Mouse (Mus musculus): ENCODE measurements around the gene Plscr2. TPM values are rescaled to one million over a fixed set of nuclear protein-coding genes. Genes with fewer than 3 reads are reported as not detected.
"Not testable (repeated sequence)": the region's sequence is repeated elsewhere in the genome, so short reads cannot be mapped to it uniquely, and the experiment has no call there.

The Plscr2 gene
- polyA plus RNA-seq, 1 experiment = 3.3 TPM

DNA sequence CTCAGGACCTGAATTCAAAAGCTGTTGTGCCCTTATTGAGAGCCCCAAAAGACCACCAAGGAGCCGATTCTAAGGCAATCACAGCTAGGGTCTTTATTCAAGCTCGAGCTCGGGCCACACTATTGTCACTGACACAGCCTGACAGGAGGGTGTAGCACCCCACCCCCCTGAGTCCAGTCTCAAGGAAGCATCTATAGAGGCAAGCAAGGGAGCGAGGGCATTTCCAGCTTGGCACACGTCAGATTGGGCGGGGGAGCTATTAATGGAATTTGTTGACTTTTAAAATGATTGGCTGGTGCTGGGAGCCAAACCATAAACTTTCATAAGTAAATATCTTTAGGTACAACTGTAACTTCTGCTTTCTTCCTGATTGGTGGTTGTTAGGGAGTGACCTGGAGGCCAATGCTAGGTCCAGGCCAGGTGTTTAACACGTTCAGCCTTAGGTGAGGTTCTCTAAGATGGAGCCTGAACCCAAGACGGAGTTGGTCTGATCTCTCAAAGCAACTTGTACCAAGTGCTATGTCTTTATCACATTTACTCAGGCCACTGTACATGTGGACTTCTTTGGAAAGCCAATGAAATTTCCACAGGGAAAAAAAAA, 30.3 kb downstream of the Plscr2 start:
- H3K27me3 ChIP-seq (ENCODE audit: control insufficient read depth, insufficient read depth, low read length) = no peaks in the 10 kb centered on the region
- 96% methylated on average over 8 of the region's 8 CpGs for WGBS
- no peak overlapping the region for H3K27ac ChIP-seq (ENCODE audit: control insufficient read depth, insufficient read depth, low read length)
- DNase-seq = no peak
- H3K4me3 ChIP-seq (ENCODE audit: control insufficient read depth, insufficient read depth, low read length) = no peak overlapping the region
- no peaks in the 10 kb centered on the region for H3K36me3 ChIP-seq (ENCODE audit: control insufficient read depth, insufficient read depth, low read length)
- H3K4me1 ChIP-seq (replicated peaks; ENCODE audit: control insufficient read depth, insufficient read depth, low read length) = no peaks in the 10 kb centered on the region
- no peak for TF ChIP-seq CTCF (IDR thresholded peaks at IDR 0.05; ENCODE audit: borderline replicate concordance, control insufficient read depth, extremely low read depth, insufficient read depth, low read length, poor library complexity)
- no peak for TF ChIP-seq POLR2A (IDR thresholded peaks at IDR 0.05; ENCODE audit: control insufficient read depth, extremely low read depth, insufficient read depth, low read length, poor library complexity)

DNA sequence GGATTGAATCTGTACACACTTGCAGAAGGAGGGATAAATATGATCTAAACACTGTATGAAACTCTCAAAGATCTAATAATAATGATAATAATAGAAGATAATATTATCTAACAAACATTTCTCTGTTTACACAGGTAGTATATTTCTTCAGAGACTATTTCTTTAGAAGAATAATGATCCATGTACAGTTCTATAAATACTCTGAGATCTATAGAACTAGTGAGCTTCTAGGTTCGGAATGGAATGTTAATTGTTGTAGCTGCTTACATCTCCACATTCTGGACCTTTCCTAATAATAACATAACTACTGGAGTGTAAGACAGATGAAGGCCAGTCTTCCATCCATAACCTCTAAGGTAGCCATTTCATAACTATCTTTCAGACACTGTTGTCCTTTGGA, 33.7 kb downstream of the Plscr2 start, which contains the start of gene 1700057G04Rik:
1700057G04Rik (plus strand) TSS at position 301 of the 400 bp plus-strand sequence.
- Histone ChIP-seq H3K27me3 (ENCODE audit: control insufficient read depth, insufficient read depth, low read length) (no peaks in the 10 kb centered on the region), H3K4me1 (replicated peaks; ENCODE audit: control insufficient read depth, insufficient read depth, low read length) (no peaks in the 10 kb centered on the region), H3K27ac (ENCODE audit: control insufficient read depth, insufficient read depth, low read length) (no peak within 1 kb of the TSS), H3K36me3 (ENCODE audit: control insufficient read depth, insufficient read depth, low read length) (no peaks in the 10 kb centered on the region), H3K4me3 (ENCODE audit: control insufficient read depth, insufficient read depth, low read length) (no peak within 1 kb of the TSS)
- no peak for DNase-seq
- TF ChIP-seq CTCF (IDR thresholded peaks at IDR 0.05; ENCODE audit: borderline replicate concordance, control insufficient read depth, extremely low read depth, insufficient read depth, low read length, poor library complexity) = no peak
- TF ChIP-seq POLR2A (IDR thresholded peaks at IDR 0.05; ENCODE audit: control insufficient read depth, extremely low read depth, insufficient read depth, low read length, poor library complexity) = no peak
- 100% methylated on average over 1 of the region's 1 CpGs for WGBS

- Histone ChIP-seq H3K4me1 (replicated peaks; ENCODE audit: control insufficient read depth, insufficient read depth, low read length) (no peaks in the 10 kb centered on the region), H3K27me3 (ENCODE audit: control insufficient read depth, insufficient read depth, low read length) (no peaks in the 10 kb centered on the region), H3K27ac (ENCODE audit: control insufficient read depth, insufficient read depth, low read length) (no peak overlapping the region), H3K4me3 (ENCODE audit: control insufficient read depth, insufficient read depth, low read length) (no peak overlapping the region), H3K36me3 (ENCODE audit: control insufficient read depth, insufficient read depth, low read length) (no peaks in the 10 kb centered on the region)
- no peak for DNase-seq
- no peak for TF ChIP-seq CTCF (IDR thresholded peaks at IDR 0.05; ENCODE audit: borderline replicate concordance, control insufficient read depth, extremely low read depth, insufficient read depth, low read length, poor library complexity)
- TF ChIP-seq POLR2A (IDR thresholded peaks at IDR 0.05; ENCODE audit: control insufficient read depth, extremely low read depth, insufficient read depth, low read length, poor library complexity) = no peak
- WGBS = 94% methylated on average over 3 of the region's 3 CpGs
Observed at GRCm38 (mm10) chr9:92316791-92317190, 41.4 kb downstream of the Plscr2 start.

DNA sequence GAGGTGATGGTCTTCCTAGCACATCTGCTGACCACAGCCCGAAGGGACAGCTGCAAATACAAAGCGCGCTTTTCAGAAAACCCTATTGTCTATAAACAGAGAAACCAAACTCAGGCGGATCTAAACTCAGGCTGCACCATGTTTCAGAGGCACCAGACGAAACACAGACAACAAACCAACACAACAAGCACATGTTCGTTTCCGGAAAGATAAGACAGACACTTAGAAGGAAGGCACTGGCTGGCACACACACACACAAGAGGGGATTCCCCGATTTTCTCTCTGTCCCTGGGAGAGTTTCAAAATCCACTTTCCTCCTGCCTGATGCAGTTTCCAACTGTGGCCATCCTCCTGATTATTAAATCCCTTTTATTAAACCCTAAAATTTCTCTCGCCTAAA, 50.5 kb downstream of the Plscr2 start:
- H3K27ac ChIP-seq (ENCODE audit: control insufficient read depth, insufficient read depth, low read length) = not testable (repeated sequence)

DNA sequence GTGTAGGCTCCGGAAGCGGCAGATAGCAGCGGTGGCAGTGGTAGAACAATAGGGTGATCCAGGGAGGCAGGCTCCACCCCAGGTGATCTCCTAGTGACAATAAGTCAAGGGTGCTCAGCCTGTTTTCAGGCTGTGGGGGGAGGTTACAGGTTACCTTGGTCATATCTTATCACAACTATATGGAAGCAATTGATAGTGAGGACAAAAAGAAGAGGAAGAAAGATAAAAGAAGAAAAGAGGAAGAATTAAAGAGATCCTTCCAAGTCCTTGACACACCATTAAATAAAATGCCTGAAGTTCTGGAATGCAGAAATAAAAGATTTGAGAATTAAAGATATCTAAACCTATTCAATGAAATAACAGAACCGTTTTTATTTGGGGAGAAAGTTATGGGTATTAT, 51.4 kb downstream of the Plscr2 start:
- Histone ChIP-seq H3K27ac (ENCODE audit: control insufficient read depth, insufficient read depth, low read length) (no peak overlapping the region), H3K4me1 (replicated peaks; ENCODE audit: control insufficient read depth, insufficient read depth, low read length) (no peaks in the 10 kb centered on the region), H3K4me3 (ENCODE audit: control insufficient read depth, insufficient read depth, low read length) (no peak overlapping the region), H3K36me3 (ENCODE audit: control insufficient read depth, insufficient read depth, low read length) (no peaks in the 10 kb centered on the region), H3K27me3 (ENCODE audit: control insufficient read depth, insufficient read depth, low read length) (no peaks in the 10 kb centered on the region)
- no peak for DNase-seq
- TF ChIP-seq POLR2A (IDR thresholded peaks at IDR 0.05; ENCODE audit: control insufficient read depth, extremely low read depth, insufficient read depth, low read length, poor library complexity) (no peak), CTCF (IDR thresholded peaks at IDR 0.05; ENCODE audit: borderline replicate concordance, control insufficient read depth, extremely low read depth, insufficient read depth, low read length, poor library complexity) (no peak)
- WGBS = 96% methylated on average over 4 of the region's 4 CpGs

More for the DNA sequence above, 50.5 kb downstream of the Plscr2 start:
- not testable (repeated sequence) for DNase-seq; H3K4me3 ChIP-seq (ENCODE audit: control insufficient read depth, insufficient read depth, low read length); H3K36me3 ChIP-seq (ENCODE audit: control insufficient read depth, insufficient read depth, low read length); H3K27me3 ChIP-seq (ENCODE audit: control insufficient read depth, insufficient read depth, low read length); H3K4me1 ChIP-seq (replicated peaks; ENCODE audit: control insufficient read depth, insufficient read depth, low read length)
- 90% methylated on average over 9 of the region's 9 CpGs for WGBS

DNA sequence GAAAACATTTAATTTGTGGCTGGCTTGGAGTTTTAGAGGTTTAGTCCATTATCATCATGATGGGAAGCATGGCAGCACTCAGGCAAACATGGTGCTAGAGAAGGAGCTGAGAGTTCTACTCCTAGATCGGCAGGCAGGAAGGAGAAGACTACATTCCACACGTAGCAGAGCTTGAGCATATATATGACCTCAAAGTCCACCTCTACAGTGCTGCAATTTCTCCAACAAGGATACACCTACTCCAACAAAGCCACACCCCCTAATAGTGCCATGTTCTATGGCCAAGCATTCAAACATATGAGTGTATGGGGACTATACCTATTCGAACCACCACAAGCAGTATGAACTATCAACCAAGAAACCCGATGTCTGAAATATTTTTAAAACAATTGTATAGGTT, 56.0 kb downstream of the Plscr2 start:
- H3K27ac ChIP-seq (ENCODE audit: control insufficient read depth, insufficient read depth, low read length) = no peak overlapping the region
- no peaks in the 10 kb centered on the region for H3K4me1 ChIP-seq (replicated peaks; ENCODE audit: control insufficient read depth, insufficient read depth, low read length)
- WGBS = 96% methylated on average over 4 of the region's 4 CpGs

GRCm38 (mm10) chr9:92334845-92335244, 59.4 kb downstream of the Plscr2 start:
- DNase-seq = no peak
- no peaks in the 10 kb centered on the region for H3K4me1 ChIP-seq (replicated peaks; ENCODE audit: control insufficient read depth, insufficient read depth, low read length)

More for the DNA sequence above, 56.0 kb downstream of the Plscr2 start:
- H3K4me3 ChIP-seq (ENCODE audit: control insufficient read depth, insufficient read depth, low read length) = no peak overlapping the region
- DNase-seq = no peak
- TF ChIP-seq POLR2A (IDR thresholded peaks at IDR 0.05; ENCODE audit: control insufficient read depth, extremely low read depth, insufficient read depth, low read length, poor library complexity) = no peak
- TF ChIP-seq CTCF (IDR thresholded peaks at IDR 0.05; ENCODE audit: borderline replicate concordance, control insufficient read depth, extremely low read depth, insufficient read depth, low read length, poor library complexity) = no peak
- no peaks in the 10 kb centered on the region for H3K36me3 ChIP-seq (ENCODE audit: control insufficient read depth, insufficient read depth, low read length)
- no peaks in the 10 kb centered on the region for H3K27me3 ChIP-seq (ENCODE audit: control insufficient read depth, insufficient read depth, low read length)

More at GRCm38 (mm10) chr9:92334845-92335244, 59.4 kb downstream of the Plscr2 start:
- H3K27me3 ChIP-seq (ENCODE audit: control insufficient read depth, insufficient read depth, low read length) = no peaks in the 10 kb centered on the region
- H3K4me3 ChIP-seq (ENCODE audit: control insufficient read depth, insufficient read depth, low read length) = no peak overlapping the region
- 97% methylated on average over 10 of the region's 10 CpGs for WGBS
- H3K27ac ChIP-seq (ENCODE audit: control insufficient read depth, insufficient read depth, low read length) = no peak overlapping the region
- TF ChIP-seq CTCF (IDR thresholded peaks at IDR 0.05; ENCODE audit: borderline replicate concordance, control insufficient read depth, extremely low read depth, insufficient read depth, low read length, poor library complexity) (no peak), POLR2A (IDR thresholded peaks at IDR 0.05; ENCODE audit: control insufficient read depth, extremely low read depth, insufficient read depth, low read length, poor library complexity) (no peak)
- H3K36me3 ChIP-seq (ENCODE audit: control insufficient read depth, insufficient read depth, low read length) = no peaks in the 10 kb centered on the region

All from thymus, adult 2 months (tissue).